Mouse (Mus musculus) frontal cortex, postnatal 10 days (tissue): ENCODE measurements around the gene 1700025F22Rik.
"Not testable (repeated sequence)": the region's sequence is repeated elsewhere in the genome, so short reads cannot be mapped to it uniquely, and the experiment has no call there.

ENCODE experiments used
- DNase-seq, 2 experiments: peaks; one replicate each; pipeline ENCODE4 v3.0.0; 2022; ENCODE audit warnings: low spot score in 2 of 2, mixed read lengths in 1 of 2

The 1700025F22Rik gene

DNA sequence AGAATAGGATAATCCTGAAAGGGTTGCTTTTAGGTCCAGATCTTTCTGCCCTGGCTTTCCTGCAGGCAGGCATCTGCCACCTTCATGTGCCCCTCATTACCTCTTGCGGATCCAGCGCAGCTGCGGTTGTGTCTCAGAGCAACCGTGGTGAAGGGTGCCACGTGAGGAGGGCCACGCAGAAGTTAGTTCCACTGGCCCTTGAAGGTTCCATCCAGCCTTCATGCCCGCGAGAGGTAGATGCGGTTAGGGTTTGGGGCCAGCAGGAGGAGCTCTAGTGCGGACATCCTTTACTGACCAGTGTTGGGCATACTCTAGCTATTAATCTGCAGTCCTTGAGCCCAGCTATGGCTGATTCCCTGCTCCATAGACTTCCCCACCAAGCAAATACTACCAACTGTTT lies at the start of gene 1700025F22Rik:
1700025F22Rik (minus strand) TSS at position 149 of the 400 bp plus-strand sequence.
- DNase-seq = no peak

DNA sequence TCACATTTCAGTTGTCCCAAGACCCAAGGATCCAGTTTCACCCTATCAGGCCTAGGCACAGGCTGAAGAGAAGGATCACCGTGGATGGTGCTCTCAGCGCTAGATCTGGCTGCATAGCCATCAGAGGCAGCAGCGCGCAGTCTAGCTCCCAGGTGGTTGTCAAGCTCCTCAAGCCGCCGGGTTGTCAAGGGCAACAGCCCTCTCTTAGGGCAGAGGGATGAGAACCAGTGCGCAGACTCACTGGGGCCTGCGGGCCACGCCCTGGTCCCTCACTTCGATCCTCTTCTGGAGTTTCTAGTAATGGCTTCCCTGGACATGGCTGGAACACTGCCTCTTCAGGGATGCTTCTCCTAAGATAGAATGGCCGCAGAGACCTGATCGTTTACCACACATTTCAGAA lies 31.4 kb upstream of the 1700025F22Rik start, which contains the start of gene Ms4a13:
Ms4a13 (minus strand) TSS at position 192 of the 400 bp plus-strand sequence.
- no peak for DNase-seq

DNA sequence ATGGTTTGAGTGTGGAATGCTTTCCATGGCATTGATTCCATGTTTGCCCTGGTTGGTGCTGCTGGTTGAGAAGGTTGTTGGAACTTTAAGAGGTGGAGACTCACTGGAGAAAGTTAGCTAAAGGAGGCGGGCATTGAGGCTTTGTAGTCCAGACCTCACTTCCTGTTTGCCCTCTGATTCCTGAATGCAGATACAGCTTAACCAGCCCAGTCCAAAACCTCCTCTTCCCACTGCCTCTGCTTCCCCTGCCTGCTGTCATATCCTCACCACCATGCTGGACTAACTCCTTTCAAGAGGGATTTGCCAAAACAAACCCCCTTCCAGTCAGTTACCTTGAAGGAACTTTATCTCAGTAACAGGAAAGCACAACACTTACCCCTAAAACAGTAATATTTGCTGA lies 27.4 kb upstream of the 1700025F22Rik start:
- no peak for DNase-seq

DNA sequence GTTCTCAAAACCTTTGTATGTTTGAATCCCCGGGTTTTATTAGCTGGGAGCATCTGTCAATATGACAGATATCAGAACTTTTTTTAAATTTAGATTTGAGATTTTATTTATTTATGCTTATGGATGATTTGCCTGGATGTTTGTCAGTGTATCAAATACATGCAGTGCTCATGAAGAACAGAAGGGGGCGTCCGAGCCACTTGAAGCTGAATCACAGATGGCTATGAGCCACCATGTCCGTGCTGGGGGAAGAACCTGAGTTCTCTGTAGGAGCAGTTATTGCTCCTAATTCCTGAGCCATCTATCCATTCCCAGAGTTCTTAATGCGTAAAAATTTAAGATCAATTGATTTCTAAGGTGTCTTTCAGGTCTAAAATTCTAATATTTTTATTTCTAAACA lies 19.0 kb upstream of the 1700025F22Rik start:
- no peak for DNase-seq

DNA sequence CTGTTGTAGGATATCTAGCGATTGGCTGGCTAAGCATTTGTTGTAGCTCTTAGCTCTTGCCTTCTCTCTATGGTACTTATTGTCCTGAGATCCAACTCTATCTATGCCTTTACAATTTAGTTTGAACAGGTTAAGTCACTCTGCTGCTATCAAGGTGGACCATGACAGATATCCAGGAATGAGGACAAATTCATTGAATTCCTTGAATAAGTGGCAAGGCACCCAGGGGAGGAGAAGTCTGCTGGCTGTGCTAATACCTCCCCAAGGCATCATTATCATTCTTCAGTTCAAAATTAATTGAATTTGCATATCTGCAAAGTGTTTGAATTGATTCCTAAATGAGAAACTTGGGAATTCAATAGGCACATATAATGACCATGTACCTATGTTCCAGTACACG lies 12.3 kb upstream of the 1700025F22Rik start:
- no peak for DNase-seq

DNA sequence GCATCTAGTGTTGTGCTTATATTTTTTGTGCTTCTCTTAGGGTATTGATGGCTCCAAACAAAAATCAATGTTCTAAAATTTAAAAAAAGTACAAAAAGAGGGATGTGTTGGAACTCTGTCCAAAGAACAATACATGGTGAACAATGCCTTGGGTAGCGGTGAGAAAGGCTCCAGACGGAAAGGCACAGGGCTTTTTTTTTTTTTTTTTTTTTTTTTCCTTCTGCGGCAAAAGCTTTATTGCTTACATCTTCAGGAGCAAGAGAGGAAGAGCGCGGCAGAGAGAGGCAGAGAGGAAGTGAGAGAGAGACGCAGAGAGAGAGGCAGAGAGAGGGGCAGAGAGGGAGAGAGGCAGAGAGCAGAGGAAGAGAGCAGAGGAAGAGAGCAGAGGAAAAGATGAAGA lies 7.2 kb downstream of the 1700025F22Rik start:
- DNase-seq = not testable (repeated sequence)

DNA sequence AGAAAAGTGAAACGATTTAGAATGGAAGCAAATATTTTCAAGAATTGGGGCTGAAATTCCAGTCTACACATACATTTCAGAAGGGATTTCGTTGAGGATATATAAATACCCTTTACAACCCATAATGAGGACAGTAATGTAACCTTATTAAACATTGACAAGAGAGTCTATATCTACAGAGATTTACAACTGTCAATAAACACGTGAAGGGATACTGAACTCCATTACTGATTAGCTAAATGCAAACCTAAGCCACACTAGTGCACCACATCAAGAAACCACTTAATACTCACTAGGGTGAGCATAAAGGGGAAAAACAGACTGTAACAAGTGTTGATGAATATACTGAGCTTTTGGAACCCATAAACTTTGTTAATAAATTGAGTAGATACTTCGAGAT lies 29.8 kb downstream of the 1700025F22Rik start:
- DNase-seq = no peak

DNA sequence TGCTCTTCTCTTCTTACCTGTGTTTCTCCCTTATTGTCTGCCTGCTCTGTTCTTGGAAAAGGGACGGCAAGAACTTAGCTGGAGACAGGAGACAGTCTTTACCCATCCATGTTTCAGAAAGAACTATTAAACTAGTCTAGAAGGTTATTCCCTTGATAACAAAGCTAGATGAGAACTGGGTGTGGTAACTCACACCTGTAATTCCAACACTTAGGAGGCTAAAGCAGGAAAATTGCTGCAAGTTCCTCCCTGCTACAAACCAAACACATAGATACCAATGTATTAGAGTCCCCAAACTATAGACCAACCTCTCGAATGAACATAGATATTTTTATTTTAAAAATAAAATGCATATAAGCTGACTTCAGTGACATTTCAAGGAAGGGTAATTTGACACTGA lies 30.3 kb downstream of the 1700025F22Rik start:
- DNase-seq = no peak

DNA sequence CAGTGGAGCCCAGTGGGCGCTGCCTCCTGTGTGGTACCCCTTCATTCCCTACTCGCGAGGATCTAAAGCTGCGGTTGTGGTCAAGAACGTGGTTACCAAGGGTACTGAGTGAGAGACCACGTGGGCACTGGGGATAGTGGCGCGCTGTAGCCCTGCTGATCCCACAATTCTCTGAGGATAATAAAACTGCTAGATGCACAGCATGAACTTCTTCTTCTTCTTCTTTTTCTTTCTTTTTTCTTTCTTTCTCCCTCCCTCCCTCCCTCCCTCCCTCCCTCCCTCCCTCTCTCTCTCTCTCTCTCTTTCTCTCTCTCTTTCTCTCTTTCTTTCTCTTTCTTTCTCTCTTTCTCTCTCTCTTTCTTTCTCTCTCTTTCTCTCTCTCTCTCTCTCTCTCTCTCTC lies 34.3 kb downstream of the 1700025F22Rik start, which contains the start of gene 1700017D01Rik:
1700017D01Rik (minus strand) TSS at position 101 of the 400 bp plus-strand sequence.
- DNase-seq = not testable (repeated sequence)

DNA sequence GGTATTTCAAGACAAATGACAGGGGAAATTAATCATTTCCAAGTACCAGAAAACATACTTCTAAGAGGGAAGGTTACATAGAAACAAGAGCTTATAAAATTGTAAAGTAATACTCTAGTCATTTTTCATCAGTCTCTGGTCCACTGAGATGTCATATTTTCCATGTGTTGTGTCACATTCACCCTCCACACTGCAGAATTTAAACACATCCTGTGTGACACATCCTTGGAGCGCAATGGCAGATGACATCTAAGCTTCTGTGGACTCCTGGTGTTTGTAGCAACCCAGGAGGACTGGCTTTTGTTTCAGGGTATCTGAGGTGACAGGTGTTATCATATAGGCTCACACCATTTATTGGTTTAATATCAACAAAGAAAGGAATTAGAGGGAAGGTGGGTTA lies 35.4 kb downstream of the 1700025F22Rik start:
- DNase-seq = no peak

DNA sequence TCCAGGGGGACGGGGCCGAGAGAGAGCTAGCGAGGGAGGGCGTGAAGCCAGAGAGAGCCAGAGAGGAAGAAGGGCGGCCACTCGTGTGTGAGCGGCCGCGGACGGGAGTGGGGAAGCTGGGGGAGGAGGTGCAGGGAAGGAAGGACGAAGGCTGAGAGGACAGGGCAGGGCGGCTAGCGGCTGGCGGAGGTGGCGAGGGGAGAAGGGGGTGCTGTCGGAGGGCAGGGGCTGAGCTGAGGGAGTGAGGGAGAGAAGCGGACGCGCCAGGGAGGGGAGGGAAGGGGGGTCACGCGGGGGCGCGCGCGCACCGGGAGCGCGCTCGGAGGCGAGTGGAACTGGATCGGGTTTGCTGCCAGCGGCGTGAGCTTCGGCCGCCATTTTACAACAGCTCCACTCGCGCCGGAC lies 44.1 kb downstream of the 1700025F22Rik start:
- DNase-seq = not testable (repeated sequence)

DNA sequence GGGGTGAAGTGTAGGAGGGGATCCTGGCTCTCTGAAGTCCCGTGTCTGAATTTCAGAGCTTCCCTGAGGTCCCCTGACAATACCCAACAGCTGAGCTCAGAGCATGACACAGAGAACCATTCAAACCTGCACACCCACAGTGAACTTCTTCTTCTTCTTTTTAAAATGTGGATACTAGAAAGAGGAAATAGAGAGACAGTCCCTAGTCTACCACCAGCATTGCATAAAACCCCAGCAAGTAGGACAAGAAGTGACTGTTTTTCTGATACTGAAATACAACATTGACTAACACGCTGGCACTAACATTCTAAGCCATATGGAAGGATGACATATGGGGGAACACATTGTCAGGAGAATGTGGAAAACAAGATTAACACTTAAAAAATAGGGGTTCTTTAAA lies 45.8 kb downstream of the 1700025F22Rik start:
- no peak for DNase-seq

DNA sequence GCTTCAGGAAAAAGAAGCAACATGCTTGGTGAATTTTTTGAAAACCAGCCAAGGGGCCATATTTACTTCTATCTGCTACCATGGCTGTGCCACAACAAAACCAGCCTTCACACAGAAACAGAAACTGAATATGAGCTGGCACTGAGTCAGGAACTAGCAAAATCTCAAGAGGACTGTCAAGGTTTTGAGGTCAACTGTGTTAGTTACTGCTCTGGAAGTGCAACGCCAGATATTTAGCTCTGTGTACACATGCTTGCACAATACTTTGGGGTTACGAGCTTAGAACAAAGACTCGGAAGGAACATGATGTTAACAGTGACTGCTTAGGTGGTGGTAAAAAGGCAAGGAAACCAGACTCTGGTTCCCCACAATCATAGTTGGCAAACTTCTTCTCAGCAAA lies 57.4 kb downstream of the 1700025F22Rik start:
- DNase-seq = no peak

DNA sequence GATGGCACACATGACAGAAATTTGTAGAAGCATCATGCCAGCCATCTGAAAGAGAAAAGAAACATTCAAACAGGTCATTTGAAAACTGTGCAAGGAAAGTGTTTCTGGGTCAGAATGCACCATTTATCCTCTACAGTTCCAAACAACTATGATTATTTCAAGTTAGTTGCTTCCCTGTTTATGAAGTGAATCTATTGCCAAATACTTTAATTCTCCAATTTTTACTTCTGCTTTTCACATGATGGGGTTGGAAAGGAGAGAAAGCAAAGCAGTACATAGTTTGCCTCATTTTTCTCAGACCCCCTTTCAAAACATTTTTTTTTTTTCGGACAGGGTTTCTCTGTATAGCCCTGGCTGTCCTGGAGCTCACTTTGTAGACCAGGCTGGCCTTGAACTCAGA lies 63.2 kb downstream of the 1700025F22Rik start:
- DNase-seq = no peak

DNA sequence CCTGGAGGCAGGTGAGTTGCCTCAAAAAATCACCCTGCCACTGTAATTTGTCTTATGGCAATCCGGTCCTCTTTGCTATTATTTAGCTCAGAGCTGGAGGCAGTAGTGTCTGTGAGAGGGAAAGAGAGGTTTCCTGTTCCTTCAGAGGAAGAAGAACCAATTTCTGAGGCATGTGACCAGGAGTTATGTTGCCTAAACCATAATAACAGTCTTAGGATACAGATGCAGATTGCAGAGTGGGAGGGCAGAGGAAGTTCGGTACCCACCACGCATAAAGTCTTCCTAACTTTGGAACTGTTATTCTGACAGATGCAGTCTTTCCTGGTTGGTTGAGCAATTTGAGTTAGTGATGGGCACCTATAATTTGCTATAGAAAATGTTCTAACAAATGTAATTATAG lies 66.7 kb downstream of the 1700025F22Rik start:
- no peak for DNase-seq

DNA sequence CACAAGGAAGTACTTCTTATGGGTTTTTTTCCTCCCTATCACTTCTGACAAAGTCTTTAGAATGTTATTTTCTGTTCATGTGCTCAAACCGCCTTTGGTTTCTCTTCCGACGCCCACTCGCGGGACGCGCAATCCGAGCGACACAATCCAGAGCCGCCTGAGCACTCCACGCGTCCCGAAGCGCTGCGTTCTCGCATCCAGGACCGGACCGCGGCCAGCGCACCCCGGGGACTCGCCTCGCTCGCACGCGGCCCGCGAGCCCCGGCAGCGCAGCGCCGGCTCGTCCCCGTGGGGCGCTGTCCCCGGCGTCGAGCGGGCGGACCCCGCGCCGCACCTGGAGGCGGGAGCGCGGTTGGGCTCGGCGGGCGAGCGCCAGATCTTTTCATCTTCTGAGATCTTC lies 73.0 kb downstream of the 1700025F22Rik start:
- DNase-seq = peak in 1 of 2 experiments; percentile 6
